Mouse (Mus musculus): Measurements from ENCODE around the gene Mmp15.
"Not testable (repeated sequence)": the region's sequence is repeated elsewhere in the genome, so short reads cannot be mapped to it uniquely, and the experiment has no call there.

Mmp15 gene

GRCm38 (mm10) chr8:95378928-95379327 is 26.9 kb downstream of the Mmp15 start:
- not testable (repeated sequence) for DNase-seq

DNA sequence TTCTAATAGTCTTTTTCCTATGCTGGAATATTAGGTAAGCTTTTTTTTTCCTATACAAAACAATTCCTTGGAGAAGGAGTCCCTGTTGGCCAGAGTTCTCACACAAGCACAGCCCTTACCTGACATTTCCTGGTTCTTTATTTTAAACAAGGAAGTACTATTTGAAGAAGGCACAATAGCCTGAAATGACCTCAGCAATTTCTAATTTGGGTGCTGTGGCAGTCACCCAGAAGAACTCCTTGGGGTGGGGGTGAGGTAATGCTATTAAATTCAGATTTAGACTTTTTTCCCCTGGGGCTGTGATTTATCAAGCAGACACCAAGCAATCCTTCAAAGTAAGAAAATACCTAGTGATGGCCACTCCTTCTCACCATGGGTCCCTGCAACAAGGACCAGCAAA is 28.9 kb downstream of the Mmp15 start:
- DNase-seq, result no peak

DNA sequence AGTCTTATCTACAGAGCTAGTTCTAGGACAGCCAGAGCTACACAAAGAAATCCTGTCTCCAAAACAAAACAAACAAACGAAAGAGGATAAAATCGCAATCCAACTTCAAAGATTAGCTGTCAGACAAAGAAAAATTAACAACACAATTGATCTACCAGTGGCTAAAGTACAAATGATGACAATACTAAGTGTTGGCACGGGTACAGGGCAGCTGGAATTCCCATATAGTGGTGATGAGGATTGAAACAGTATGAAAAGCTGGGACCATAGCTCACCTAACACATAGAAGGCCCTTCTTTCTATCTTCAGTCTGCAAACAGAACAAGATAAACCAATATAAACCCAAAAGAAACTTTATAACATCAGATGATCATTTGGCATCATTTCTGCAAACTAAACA is 29.5 kb downstream of the Mmp15 start:
- no peak for DNase-seq

- no peak for DNase-seq
These were observed 32.4 kb downstream of the Mmp15 start for GRCm38 (mm10) chr8:95384501-95384900.

DNA sequence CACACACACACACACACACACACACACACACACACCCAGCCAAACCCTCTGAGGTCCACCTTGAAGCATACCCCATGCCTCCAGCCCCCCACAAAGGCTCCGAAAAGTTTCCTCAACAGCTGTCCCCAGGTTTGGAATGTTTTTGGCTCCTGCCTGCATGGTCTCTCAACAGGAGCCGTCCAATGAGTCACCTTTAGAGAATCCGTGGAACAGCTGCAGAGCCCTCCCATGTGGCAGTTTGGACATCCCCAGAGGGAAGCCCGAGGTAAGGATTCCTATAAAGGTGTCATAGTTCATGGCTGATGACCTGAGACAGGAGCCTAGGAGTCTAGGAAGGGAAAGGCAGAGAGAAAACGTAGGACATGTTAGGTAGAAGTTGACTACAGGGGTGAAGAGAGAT is 34.0 kb downstream of the Mmp15 start:
- DNase-seq, result no peak

- DNase-seq, result no peak
These were observed 35.2 kb downstream of the Mmp15 start for GRCm38 (mm10) chr8:95387221-95387620.

GRCm38 (mm10) chr8:95387936-95388335 is 35.9 kb downstream of the Mmp15 start:
- no peak for DNase-seq

GRCm38 (mm10) chr8:95390312-95390711 is 38.2 kb downstream of the Mmp15 start:
- no peak for DNase-seq

- DNase-seq, result no peak
These were observed 39.0 kb downstream of the Mmp15 start for GRCm38 (mm10) chr8:95391101-95391500.

GRCm38 (mm10) chr8:95392604-95393003 is 40.5 kb downstream of the Mmp15 start:
- DNase-seq, result no peak

DNA sequence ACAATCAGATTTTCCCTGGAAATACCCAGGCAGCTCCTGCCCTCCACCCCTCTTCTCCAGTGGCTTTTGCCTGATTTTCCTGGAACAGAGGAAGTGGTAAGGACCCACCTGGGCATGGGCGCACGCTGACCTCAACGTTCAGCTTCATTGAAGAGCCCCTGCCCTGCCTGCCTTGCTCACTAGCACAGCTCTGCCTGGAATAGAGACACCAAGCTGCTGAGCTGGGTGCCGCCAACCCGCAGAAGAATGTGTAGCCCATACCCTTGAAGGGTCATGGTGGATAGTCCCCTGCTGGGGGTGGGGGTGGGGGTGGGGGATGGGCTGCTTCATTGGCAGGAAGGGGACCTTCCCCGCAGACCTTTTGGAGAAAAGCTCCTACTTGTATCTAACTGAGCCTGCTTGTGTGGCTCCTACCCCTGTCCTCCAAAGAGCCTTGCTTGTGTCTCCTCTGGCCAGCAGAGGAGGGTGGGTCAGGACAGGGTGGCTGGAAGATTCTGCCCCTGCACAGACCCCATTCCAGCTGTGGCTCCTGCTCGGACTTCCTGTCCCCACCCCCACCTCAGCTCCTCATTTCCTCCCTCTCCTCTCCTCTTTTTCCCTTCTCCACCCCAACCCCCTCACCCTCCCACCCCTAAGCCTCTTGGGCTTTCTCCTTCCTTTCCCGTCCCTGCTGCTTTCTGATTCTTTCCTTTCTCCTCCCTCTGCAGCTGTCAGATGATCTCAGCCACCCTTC is 43.3 kb downstream of the Mmp15 start:
- DNase-seq, result no peak

DNA sequence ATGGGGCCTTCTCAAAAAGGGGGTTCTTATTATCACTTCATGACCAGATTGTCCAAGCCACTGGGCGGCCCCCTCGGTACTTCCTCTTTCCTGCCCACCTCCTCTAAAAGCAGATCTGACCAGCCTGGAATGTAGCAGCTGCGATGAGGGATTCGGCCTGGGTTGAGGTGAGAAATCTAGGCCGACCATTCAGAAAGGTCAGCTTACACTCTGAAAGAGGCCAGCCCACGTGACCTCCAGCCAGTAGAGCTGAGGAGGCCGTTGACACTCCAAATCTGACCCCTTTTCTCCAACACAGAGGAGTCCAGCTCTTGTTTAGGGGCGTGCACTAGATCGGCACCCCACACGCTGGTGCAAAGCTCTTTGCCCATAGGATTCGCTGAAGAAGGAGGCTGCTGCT is 44.7 kb downstream of the Mmp15 start:
- no peak for DNase-seq

DNA sequence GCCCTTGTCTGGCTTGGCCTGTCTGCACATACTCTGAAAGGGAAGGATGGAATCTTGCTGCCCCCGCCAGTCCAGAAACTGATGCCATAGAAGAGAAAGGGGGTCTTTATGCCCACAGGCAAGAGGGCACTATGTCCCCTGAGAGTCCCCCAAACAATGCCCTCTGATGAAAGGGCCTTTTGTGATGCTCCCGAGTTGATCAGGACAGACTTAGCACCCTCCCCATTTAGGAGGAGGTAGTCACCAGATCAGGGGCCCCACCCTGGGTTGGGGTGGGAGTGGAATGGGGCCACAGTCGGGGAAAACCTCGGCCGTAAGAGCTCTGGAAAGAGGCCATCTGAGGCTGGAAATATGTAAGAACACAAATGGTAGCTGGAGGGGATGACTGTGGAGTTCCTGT is 45.1 kb downstream of the Mmp15 start:
- DNase-seq, result no peak

- no peak for DNase-seq
These were observed 47.1 kb downstream of the Mmp15 start for GRCm38 (mm10) chr8:95399131-95399530.

GRCm38 (mm10) chr8:95401091-95401490 is 49.0 kb downstream of the Mmp15 start:
- no peak for DNase-seq

DNA sequence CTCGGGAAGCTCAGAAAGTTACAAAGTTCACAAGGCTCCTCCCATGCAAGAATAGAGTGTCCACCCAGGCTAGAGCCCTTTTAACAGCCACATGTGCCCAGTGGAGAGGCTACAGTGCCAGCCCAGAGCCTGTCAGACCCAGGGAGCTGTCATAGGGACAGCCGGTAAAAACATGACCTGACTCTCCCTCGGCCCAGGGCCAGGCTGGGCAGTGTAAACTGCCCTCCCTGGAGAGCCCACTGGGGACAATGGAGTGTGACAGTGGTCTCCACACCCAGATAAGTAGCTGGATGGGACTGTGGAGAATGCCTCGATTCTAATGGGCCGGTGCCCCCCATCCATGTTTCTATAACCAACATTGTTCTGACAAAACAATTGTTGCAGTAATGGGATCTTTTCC is 57.5 kb downstream of the Mmp15 start:
- DNase-seq, result no peak

DNA sequence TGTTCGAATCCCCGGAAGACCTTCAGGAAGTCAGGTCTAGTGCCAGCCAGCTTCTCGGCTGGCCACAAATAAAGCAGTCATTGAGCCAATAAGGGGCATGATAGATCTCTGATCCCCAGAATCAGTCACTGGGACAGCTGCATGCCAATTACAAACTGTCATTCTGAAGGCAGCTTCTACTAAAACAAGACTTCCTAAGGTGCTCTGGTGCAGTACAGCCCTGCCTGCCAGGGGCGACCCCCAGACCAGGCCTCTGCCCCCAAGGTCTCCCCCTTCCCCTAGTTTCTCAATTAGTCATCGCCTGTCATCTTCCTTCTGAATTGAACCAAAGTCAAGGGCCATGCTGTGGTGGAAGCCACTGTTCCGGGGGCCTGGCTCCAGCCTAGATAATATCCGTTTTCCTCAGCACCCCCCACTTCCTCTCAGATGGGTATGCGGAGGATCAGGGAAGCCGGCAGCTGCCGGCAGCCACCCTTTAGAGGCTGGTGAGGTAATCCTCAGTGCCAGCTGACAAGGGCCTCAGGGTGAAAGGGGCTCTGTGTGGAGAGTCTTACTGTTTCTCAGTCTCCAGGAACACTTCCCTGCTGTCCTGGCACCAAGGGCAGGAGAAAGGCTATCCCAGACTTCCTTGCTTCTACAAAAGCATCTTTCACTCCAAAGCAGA is 59.4 kb downstream of the Mmp15 start:
- no peak for DNase-seq

GRCm38 (mm10) chr8:95422193-95422810 is 70.2 kb downstream of the Mmp15 start:
- no peak for DNase-seq
